Mouse (Mus musculus) layer of hippocampus, adult 8-10 months (tissue): ENCODE results near the gene Dnlz. TPM values are rescaled to one million over a fixed set of nuclear protein-coding genes. Genes with fewer than 3 reads are reported as not detected.
"Not testable (repeated sequence)": the region's sequence is repeated elsewhere in the genome, so short reads cannot be mapped to it uniquely, and the experiment has no call there.

Experiments used
- DNase-seq, 2 experiments: peaks; one replicate each; pipeline ENCODE4 v3.0.0; 2022; ENCODE audit warnings: low spot score in 2 of 2
- total RNA-seq, 4 experiments: library from RNA; stranded (reverse); gene quantifications; 2 replicates each; pipeline ENCODE4 v1.2.4; 2022

Dnlz gene
- 10 to 100 TPM; 22.4 to 27.7 (median 24.8) TPM for total RNA-seq

GRCm38 (mm10) chr2:26351358-26352290, at the start of gene Dnlz:
Dnlz (minus strand) TSS chr2:26352110.
- peak; percentile 90 to 95 for DNase-seq

- no peak for DNase-seq
Measured at GRCm38 (mm10) chr2:26401023-26401422, 49.1 kb upstream of the Dnlz start.

GRCm38 (mm10) chr2:26400296-26400695, 48.4 kb upstream of the Dnlz start:
- DNase-seq = no peak

GRCm38 (mm10) chr2:26399647-26400046, 47.7 kb upstream of the Dnlz start:
- no peak for DNase-seq

- DNase-seq = no peak
Measured at GRCm38 (mm10) chr2:26398978-26399377, 47.1 kb upstream of the Dnlz start.

GRCm38 (mm10) chr2:26391617-26392016, 39.7 kb upstream of the Dnlz start:
- no peak for DNase-seq

GRCm38 (mm10) chr2:26390954-26391353, 39.0 kb upstream of the Dnlz start:
- no peak for DNase-seq

- peak in 1 of 2 experiments; percentile 77 for DNase-seq
Measured at GRCm38 (mm10) chr2:26389154-26389690, 37.3 kb upstream of the Dnlz start, which contains the start of the genes Entr1 and Pmpca. Entr1 (minus strand) TSS chr2:26389316. Pmpca (plus strand) TSS chr2:26389339.

GRCm38 (mm10) chr2:26388682-26389153, 36.8 kb upstream of the Dnlz start:
- no peak for DNase-seq

GRCm38 (mm10) chr2:26387713-26388112, 35.8 kb upstream of the Dnlz start:
- DNase-seq = no peak

GRCm38 (mm10) chr2:26380871-26381270, 29.0 kb upstream of the Dnlz start:
- not testable (repeated sequence) for DNase-seq

GRCm38 (mm10) chr2:26380131-26380771, 28.3 kb upstream of the Dnlz start, which contains the start of gene Snapc4:
Snapc4 (minus strand) TSS chr2:26380653.
- peak; percentile 73 to 77 for DNase-seq

GRCm38 (mm10) chr2:26372396-26372795, 20.5 kb upstream of the Dnlz start:
- DNase-seq = no peak

GRCm38 (mm10) chr2:26368572-26368971, 16.7 kb upstream of the Dnlz start:
- no peak for DNase-seq

GRCm38 (mm10) chr2:26367911-26368310, 16.0 kb upstream of the Dnlz start:
- DNase-seq = no peak

- DNase-seq = no peak
Measured at GRCm38 (mm10) chr2:26364738-26365465, 13.0 kb upstream of the Dnlz start.

- DNase-seq = no peak
Measured at GRCm38 (mm10) chr2:26363481-26363880, 11.6 kb upstream of the Dnlz start.

GRCm38 (mm10) chr2:26362991-26363390, 11.1 kb upstream of the Dnlz start:
- no peak for DNase-seq

- no peak for DNase-seq
Measured at GRCm38 (mm10) chr2:26360772-26361171, 8.9 kb upstream of the Dnlz start, which contains the start of gene Card9. Card9 (minus strand) TSS chr2:26360918.

- no peak for DNase-seq
Measured at GRCm38 (mm10) chr2:26359983-26360382, 8.1 kb upstream of the Dnlz start.
